Mouse (Mus musculus) bone marrow macrophage, adult 2 months (primary cell): ENCODE measurements around the gene Alpk3.

ENCODE experiments used
- CTCF ChIP-seq: IDR thresholded peaks from 2 replicates; pipeline ENCODE4 v1.5.1; 2012; ENCODE audit warnings: low read depth, mild to moderate bottlenecking, low read length, moderate library complexity
- POLR2A ChIP-seq: IDR thresholded peaks from 2 replicates; pipeline ENCODE4 v1.6.1; 2012; ENCODE audit warnings: mild to moderate bottlenecking, low read depth, low read length, borderline replicate concordance

DNA sequence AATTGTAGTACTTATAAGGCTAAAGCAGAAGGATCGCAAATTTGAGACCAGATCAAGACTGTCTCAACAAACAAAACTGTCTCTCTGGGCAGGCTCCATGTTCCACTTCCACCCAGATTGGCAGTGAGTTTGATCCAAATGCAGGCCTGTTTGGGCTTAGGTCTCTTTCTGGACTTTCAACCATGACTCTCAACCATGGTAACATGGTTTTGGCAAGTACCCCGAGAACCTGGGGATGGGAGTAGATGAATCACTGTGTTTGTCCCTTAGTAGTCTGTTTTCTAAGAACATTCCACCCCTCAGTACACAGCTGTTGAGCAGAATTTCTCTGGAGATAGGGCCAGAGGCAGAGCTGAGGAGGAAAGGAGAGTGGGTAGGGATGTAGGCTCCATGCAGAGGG, 31.6 kb upstream of the Alpk3 start:
- TF ChIP-seq CTCF = no peak
- no peak for TF ChIP-seq POLR2A
